Mouse (Mus musculus): ENCODE results near the gene Elobl. TPM values are rescaled to one million over a fixed set of nuclear protein-coding genes. Genes with fewer than 3 reads are reported as not detected.

The Elobl gene
- polyA plus RNA-seq (2015; fragmentation: Illumina TruSeq; extraction: RNeasy Lipid Tissue Mini Kit (QIAGEN cat#74804); ENCODE audit: insufficient read depth, low replicate concordance), result not detected

DNA sequence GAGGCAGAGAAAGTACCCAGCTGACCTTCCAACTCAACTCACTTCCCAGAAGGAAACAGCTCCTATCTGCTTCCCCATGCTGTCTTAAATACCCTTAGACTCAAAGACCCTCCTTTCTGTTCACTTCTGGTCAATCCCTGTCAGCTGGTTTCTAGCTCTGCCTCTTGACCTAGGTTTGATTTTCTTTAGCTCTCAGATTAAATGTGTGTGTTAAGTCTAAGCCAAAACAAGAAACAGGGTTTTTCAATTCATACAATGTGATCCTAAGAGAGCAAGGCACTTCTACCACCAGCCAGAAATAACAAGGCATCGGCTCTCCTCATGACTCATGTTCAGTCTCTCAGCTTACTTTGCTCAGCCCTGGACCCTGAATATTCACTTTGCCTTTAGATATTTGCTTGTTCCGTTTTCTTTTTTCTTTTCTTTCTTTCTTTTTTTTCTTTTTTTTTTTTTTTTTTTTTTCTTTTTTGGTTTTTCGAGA lies at the start of gene Elobl:
Elobl (minus strand) TSS at position 51 of the 481 bp plus-strand sequence.

GRCm38 (mm10) chr11:88998974-88999722 lies 32.4 kb upstream of the Elobl start, which contains the start of gene Trim25:
Gene Trim25 (plus strand): TSS chr11:88999376.

DNA sequence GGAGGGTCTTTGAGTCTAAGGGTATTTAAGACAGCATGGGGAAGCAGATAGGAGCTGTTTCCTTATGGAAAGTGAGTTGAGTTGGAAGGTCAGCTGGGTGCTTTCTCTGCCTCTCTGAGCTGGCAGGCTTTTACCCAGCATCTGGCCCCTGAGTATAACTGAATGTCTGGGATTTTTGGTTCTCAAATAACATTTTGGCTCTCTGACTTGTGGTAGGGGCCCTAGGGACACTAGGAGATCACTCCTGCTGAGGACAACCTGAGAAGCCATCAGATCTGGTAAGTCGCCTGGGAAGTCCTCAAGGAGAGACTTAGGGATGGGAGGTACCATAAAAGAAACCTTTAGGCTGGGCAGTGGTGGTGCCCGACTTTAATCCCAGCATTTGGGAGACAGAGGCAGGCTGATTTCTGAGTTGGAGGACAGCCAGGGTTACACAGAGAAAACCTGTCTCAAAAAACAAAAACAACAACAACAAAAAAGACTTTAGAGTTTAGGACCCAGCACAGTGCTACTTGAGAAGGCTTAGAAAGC lies 3.5 kb upstream of the Elobl start, which contains the start of gene Coil:
Coil (plus strand) TSS at position 51 of the 531 bp plus-strand sequence.

DNA sequence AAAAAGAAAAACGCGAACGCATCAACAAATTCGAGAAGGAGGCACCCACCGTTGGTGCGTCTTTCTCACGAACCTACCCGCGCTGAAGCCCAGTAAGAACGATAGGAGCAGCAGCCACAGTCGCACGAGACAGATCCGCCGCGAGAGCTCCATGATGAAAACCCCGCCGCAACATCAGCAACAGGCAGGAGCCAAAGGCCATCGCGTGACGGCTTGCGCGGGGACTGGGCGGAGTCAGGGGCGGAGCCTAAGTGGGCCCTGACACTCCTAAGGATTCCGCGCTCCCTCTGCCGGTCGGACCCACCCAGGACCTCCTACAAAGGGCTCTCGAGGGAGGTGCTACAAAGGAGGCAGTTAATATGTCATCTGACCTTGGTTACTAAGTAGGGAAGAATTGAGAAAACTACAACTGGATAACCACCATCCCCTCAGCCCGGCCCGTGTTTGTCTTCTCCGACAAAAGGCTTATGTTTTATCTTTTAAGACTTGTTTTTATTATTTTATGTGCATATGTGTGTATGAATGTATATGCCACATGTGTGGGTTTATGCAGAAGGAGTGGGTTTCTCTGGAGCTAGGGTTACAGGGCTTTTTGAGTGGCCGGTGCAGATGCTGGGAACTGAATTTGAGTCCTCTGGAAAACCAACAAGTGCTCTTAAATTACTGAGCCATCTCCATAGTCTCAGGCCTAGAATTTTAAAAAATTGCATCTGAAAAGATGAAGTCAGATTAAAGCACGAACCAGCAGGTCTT lies 11.3 kb downstream of the Elobl start, which contains the start of gene Scpep1:
Scpep1 (minus strand) TSS at position 249 of the 753 bp plus-strand sequence.

Other genes with a start within 250 kb of the Elobl start
- 46.0 TPM for gene Msi2, start 248.4 kb downstream of the Elobl start, polyA plus RNA-seq (2015; fragmentation: Illumina TruSeq; extraction: RNeasy Lipid Tissue Mini Kit (QIAGEN cat#74804); ENCODE audit: insufficient read depth, low replicate concordance)
- 5.7 TPM for gene Akap1, start 102.3 kb downstream of the Elobl start, polyA plus RNA-seq (2015; fragmentation: Illumina TruSeq; extraction: RNeasy Lipid Tissue Mini Kit (QIAGEN cat#74804); ENCODE audit: insufficient read depth, low replicate concordance)
- 65.9 TPM for gene Scpep1, start 11.5 kb downstream of the Elobl start, polyA plus RNA-seq (2015; fragmentation: Illumina TruSeq; extraction: RNeasy Lipid Tissue Mini Kit (QIAGEN cat#74804); ENCODE audit: insufficient read depth, low replicate concordance)
- 11.9 TPM for gene Coil, start 3.3 kb upstream of the Elobl start, polyA plus RNA-seq (2015; fragmentation: Illumina TruSeq; extraction: RNeasy Lipid Tissue Mini Kit (QIAGEN cat#74804); ENCODE audit: insufficient read depth, low replicate concordance)
- gene Trim25, start 32.4 kb upstream of the Elobl start, polyA plus RNA-seq (2015; fragmentation: Illumina TruSeq; extraction: RNeasy Lipid Tissue Mini Kit (QIAGEN cat#74804); ENCODE audit: insufficient read depth, low replicate concordance), result 72.6 TPM
- 12.3 TPM for gene Dgke, start 99.9 kb upstream of the Elobl start, polyA plus RNA-seq (2015; fragmentation: Illumina TruSeq; extraction: RNeasy Lipid Tissue Mini Kit (QIAGEN cat#74804); ENCODE audit: insufficient read depth, low replicate concordance)
- not detected for gene Gm525, start 106.9 kb upstream of the Elobl start, polyA plus RNA-seq (2015; fragmentation: Illumina TruSeq; extraction: RNeasy Lipid Tissue Mini Kit (QIAGEN cat#74804); ENCODE audit: insufficient read depth, low replicate concordance)